Mouse (Mus musculus) ES-CJ7 (cell line): Measurements from ENCODE around the gene Prr36.

Source experiments
- DNase-seq: peaks from one replicate; pipeline ENCODE4 v3.0.0; 2011; ENCODE audit warnings: low read depth, low spot score

The Prr36 gene

DNA sequence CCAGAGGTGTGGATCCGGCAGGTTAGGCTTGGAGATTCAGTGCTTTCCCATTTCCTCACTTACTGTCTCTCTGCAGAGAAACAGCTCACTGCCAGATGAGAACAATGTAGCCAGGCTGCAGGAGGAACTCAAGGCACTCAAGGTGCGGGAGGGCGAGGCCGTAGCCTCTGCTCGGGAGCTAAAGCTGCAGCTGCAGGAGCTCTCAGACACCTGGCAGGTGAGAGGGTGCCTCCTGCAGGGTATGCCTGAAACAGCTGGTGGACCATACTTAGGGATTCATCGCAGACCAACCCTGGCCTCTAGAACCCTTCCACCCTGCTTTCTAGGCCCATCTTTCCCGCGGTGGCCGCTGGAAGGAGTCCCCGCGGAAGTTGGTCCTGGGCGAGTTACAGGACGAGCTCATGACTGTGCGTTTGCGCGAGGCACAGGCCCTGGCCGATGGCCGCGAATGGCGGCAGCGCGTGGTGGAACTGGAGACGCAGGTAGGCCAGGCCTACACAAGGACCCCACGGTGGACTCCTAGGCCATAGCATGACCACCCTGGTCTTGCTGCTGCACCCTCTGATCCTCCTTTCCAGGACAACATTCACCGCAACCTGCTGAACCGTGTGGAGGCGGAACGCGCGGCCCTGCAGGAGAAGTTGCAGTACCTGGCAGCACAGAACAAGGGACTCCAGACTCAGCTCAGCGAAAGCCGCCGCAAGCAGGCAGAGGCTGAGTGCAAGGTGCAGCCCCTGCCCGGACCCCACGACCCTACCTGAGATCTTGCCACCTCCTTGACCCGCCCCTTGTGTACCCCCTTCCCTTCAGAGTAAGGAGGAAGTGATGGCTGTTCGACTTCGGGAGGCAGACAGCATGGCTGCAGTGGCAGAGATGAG lies 11.8 kb downstream of the Prr36 start:
- DNase-seq, result peak; percentile 72

DNA sequence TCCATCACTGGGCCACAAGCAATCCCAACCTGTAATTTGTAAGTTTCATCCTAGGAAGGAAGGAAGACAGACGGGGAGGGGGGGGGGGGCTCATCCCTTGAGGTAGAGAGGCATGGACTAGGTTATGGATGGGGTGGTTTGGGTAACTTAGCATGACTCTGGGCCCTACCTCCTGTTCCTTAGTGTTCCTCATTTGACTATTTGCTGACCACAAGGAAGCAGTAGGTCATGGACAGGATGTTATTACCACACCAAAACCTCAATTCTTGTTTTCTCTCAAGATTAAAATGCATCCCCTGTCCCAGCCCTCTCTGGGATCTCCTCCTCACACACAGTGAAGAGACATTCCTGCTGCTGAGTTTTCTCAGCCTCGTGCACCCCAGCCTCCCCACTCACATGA lies 15.9 kb downstream of the Prr36 start:
- no peak for DNase-seq

DNA sequence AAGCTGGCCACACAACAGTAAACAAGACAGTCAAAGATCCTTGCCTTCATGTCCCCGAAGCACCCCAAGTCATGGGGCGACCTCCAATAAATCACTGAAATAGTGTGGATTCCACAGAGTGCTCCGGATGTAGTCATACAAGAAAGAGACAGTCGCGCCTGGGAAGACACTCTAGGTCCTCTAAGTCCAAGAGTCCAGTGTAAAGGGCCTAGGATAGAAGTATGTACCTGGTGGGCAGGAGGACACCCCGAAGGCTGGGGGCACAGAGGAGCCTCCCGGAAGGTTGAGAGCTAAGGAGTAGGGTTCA lies 23.7 kb downstream of the Prr36 start:
- DNase-seq, result no peak

DNA sequence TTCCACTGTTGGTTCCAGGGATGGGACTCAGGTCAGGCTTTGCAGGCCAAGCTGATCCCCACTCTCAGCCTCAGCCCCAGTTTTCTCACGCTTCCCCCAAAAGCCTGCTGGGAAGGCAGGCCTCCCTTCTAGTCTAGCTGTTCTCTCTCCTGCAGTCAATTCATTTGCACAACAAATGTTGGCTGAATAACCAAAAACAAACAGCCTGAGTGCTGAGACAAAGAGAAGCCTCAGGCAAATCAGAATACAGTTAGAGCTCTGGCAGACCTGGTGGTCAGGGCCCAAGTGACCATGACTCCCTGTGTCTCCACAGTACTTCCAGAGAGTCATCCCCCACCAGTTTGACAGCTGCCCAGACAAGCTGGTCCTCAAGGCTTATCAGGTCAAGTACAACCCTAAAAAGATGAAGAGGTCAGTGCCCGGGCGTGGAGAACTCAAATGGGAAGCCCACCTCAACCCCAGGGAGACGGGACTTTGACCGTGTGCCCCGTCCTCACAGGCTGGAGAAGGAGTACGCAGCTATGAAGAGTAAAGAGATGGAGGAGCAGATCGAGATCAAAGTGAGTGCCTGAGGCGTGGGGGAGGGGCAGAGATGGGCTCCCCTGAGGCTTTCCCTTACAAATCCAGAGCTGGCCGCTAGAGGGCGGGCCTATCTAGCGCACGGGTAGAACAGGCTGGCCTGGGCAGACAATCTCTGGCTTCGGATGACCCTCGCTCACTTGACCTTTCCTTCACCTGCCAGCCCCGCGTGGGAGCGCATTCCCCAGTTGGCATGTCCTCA lies 24.3 kb downstream of the Prr36 start:
- peak; percentile 88 for DNase-seq

DNA sequence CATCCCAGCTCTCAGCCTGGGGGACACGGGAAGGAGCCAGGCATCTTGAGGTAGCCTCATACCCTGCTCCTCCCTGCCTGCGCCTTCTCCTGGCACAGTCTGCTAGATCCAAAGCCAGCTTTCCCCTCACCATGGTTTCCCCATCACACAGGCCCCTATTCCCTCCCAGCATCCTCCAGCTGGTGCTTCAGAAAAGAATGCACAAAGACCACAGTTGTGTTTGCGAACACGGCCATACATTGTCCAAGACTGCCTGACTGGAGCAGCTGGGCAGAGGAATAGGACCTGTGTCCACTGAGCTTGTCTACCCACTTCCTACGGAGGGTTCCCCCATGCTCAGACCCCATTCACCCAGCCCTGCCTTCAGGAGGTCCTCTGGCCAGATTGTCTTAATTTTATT lies 25.0 kb downstream of the Prr36 start:
- no peak for DNase-seq

DNA sequence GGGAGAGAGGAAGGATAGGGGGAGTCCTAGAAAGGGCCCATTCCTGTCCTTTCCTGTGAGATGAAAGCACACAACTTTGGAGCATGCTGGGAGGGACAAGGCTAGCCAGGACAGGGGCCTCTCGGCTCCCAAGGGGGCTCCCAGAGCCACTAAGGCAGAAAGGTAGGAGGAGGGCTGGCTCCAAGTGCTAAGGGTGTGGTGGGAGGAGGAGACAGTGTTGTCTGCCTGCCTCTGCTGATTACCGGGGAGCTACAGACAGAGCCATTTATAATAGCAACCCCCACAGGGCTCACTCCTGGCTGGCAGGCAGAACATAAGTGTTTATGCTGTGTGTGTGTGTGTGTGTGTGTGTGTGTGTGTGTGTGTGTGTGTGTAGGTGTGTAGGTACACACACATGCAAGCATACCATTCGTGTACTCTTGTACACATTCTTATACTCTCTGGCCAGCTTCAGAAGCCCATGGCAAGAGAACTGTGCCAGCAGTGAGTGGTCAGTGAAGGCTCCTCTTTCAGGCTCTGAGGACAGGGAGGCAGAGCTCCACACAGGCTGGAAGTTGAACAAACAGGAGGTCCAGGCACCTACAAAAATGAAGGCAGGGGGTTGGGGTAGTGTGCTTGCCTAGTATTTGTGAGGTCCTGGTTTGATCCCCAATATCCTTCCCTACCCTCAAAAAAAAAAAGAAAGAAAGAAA lies 28.1 kb downstream of the Prr36 start:
- DNase-seq, result no peak

DNA sequence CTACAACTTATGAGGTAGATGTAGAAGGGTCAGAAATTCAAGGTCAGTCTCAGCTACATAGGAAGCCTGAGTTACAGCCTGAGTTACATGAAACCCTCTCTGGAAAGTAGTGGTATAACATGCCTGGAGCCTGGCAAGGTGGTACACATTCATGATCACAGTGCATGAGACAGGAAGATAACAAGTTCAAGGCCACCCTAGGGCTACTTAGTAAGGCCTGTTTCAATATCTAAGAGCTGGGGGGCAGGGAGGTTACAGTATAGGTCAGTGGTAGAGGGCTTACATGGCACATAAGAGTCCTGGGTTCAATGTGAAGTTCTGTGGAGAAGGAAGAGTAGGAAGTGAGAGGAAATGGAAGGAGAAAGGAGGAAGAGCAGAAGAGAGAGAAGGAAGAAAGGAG lies 28.7 kb downstream of the Prr36 start:
- no peak for DNase-seq

DNA sequence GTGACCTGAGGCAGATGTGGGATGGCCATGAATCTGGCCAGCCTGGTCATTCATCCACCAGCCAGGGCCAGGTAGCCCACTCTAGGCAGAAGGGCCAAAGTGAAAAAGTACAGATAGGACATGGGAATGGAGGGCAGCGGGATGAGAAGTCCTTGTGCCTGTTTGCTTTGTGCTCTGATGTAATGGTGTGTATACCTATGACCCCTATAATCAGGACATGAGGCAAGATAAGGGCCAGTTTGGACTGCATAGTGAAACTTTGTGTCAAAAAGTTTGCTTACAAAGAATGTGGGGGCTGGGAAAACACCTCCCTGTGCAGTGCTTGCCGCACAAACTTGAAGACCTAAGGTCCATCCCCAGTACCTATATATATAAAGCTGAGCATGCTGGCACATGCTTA lies 31.1 kb downstream of the Prr36 start:
- no peak for DNase-seq

DNA sequence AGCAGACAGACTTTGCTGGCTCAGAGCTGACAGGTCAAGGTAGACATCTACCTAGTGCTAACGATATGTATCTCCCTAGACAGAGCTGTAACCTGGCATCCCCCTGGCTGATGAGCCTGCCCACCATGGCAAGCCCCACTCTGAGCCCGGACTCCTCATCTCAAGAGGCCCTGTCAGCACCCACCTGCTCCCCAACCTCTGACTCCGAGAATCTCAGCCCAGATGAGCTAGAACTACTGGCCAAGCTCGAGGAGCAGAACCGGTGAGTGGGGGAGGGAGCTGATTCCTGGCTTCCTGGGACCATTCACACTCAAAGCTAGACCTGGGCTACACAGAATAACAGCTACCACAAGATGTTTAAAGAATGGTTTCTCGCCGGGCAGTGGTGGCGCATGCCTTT lies 33.9 kb downstream of the Prr36 start:
- DNase-seq, result no peak

DNA sequence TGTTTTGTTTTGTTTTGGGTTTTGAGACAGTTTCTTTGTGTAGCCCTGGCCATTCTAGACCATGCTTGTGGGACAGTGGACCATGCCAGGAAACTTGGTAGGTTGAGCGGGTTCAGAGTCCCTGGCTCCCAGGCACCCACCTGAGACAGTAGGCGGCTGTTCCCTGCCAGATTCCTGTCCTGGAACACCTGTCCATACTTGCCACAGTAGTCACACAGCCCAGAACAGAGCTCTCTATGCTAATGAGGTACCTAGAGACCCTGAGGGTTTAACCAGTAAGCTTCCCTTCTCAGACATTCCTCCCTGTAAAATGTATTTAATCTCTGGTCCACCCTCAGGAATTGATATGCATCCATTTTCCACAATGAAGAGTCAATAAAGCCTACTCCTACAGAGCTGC lies 43.2 kb downstream of the Prr36 start:
- DNase-seq, result no peak

DNA sequence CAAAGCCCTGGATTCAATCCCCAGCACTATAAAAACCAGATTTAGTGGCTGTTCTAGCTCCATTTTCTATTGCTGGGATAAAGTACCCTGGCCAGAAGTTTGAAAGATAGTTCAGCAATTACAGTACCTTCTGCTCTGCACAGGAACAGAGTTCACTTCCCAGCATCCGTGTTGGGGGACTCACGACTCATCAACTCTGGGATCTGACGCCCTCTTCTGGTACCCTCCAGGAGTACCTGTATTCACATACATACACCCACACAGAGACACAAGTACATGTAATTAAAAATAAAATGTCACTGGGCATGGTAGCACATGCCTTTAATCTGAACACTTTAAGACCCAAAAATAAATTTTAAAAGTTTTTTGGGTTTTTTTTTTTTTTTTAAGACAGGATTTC lies 44.8 kb downstream of the Prr36 start:
- DNase-seq, result peak; percentile 60

DNA sequence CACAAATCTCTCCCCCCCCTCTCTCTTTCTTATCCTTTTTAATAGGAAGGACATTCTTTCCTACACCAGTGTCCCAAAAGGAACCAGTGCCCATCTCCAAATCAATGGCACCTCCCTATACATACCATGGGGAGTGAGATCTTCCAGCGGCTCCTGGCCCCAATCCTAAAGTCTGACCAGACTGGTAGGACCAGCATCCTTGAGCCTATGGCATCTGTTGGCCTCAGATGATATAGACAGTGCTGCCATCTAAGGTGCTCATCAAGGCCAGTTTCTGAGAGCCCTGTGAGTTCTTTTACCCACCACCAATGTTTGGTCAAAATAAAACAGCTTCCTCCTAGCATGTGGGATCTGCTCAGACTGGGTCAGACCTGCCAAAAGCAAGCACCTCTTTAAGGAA lies 49.3 kb downstream of the Prr36 start:
- DNase-seq, result no peak

DNA sequence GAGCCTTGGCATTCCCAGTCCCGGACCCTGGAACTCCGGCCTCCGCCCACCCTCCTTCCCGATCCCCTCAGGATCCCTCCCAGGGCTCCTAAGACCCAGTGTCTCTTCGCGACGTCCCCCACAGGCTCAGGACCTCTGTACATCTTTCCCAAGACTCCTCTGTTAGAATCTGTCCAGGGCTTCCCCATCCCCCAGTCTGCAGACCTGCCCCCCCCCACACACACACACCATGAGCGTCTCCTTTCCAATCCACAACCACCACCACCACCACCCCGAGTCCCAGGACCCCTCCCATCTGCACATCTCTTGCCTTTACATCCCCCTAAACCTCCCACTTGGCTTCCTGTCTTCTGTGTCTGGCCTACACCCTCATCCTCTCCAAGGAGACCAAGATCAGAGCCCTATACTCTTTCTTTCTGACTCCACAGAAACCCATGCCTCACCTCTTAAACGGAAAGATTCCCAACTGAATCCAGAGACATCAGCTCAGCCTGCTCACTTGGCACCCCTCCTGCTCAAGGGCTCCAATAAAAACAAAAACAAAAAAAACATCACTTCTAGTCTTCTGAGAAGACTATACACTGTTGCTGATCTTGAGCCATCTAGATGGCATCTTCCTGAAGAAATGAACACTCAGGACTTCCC lies 50.3 kb downstream of the Prr36 start:
- DNase-seq, result peak; percentile 19

DNA sequence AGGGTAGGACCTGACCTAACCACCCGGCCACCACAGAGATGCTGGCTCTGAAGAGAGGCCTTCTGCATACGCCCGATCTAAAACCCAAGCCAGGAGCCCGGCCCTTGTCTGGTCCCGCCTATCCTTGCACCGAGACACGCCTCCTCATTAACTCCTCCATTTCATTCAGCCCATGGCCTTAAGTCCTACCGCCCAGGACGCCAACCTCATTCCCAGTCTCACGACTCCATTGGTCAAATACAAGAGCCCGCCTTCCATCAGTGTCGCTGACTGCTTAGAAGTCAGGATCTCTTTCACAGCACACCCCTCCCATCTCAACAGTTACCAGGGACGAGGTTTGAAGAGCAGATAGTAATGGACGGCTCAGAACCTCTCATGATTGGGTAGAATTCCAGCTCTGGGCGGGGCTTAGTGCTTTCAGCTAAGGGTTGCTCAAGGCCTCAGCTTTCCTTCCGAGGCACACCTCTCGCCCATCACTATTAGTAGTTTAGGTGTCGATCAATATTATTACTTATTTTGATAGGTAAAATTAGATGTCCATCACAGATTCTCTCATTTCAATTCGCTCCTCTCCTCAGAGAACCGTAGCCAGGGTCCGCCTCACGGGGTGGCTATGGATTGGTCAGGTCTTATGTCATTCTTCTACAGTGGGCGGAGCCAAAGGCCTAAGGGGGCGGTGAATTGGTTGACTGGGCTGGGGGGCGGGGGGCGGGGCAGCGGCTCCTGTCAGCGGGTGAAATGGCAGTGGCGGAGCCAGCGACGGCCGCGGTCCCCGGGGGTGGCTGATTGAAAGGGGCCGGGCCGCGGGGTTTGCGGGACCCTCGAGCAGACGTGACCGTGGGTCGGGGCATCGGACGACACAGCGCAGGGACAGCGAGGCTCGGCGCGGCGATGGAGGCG lies 51.2 kb downstream of the Prr36 start, which contains the start of gene Evi5l:
Gene Evi5l, plus strand, starts transcription at position 716 of the 900 bp plus-strand sequence.
- peak; percentile 100 for DNase-seq

DNA sequence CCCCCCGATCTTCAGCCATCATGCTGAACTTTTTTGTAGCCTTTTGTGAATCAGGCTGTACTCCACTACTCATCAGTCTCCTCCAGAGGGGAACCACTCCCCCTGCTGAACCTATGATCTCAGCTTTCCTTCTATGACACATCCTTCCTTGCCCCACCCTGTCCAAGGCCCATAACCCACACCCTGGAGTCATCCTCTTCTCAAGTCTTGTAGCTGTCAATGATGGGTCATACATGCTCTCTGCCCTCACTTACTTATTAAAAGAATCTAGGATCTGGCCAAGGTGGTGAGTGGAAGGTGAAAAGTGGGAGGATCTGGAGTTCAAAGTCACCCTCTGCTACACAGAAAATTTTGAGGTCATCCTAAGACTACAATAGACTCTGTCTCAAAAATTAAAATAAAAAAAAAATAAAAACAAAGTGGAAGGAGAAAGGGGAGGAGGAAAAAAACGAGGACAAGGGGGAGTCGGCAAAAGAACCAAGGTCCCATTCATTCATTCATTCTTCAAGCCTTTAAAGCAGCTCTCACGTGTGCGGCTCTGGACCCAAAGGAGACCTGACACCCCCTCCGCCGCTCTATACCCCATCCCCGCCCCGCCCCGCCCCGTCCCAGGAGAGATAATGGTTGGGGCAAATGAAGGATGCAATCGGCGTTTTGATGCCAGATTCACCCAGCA lies 51.9 kb downstream of the Prr36 start:
- peak; percentile 39 for DNase-seq

DNA sequence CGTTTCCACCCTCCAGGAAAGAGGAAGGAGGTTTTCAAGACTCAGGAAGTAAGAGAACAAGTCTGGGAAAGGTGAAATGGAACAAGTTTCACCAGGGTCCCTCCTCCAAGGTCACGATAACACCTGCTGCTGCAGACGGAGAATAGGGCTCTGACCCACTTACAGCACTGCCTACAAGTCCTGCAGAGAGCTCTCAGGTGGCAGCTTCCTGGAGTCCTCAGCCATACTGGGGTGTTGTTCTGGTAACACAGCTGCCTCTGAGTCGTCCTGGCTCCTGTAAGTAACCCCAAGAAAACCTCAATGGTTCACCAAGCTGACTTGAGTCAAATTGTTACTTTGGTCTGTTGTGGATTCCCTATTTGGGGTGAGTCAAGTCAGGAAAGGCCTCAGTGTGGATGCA lies 54.5 kb downstream of the Prr36 start:
- DNase-seq, result peak; percentile 52
